Mouse (Mus musculus) heart, embryonic 12.5 days (tissue): ENCODE data around the gene Scrn1. TPM values are rescaled to one million over a fixed set of nuclear protein-coding genes. Genes with fewer than 3 reads are reported as not detected.
A peak's percentile ranks its signal among the peaks of the same experiment; 100 is the strongest.

ENCODE experiments used
- ATAC-seq: fragments of 200-750 bp; cut with Nextera tagmentation; 2 replicates; pipeline ENCODE4 v1.8.0; 2017; ENCODE audit warnings: moderate TSS enrichment, moderate library complexity; ENCODE audit not compliant: insufficient number of reproducible peaks, low FRiP score
- H3K27ac ChIP-seq: fragments of 300-500 bp; sonication (generic); 2 replicates; pipeline ENCODE4 v1.5.1; 2016; ENCODE audit warnings: mild to moderate bottlenecking, moderate library complexity; ENCODE audit not compliant: poor library complexity, severe bottlenecking
- H3K27me3 ChIP-seq: fragments of 300-500 bp; sonication (generic); replicated peaks from 2 replicates; pipeline ENCODE4 v1.6.1; 2016; ENCODE audit warnings: mild to moderate bottlenecking, moderate library complexity
- H3K36me3 ChIP-seq: fragments of 300-500 bp; sonication (generic); 2 replicates; pipeline ENCODE4 v1.6.1; 2016; ENCODE audit warnings: mild to moderate bottlenecking, moderate library complexity
- H3K4me1 ChIP-seq: fragments of 300-500 bp; sonication (generic); replicated peaks from 2 replicates; pipeline ENCODE4 v1.6.1; 2016; ENCODE audit warnings: mild to moderate bottlenecking
- H3K4me2 ChIP-seq: fragments of 300-500 bp; sonication (generic); 2 replicates; pipeline ENCODE4 v1.6.1; 2016; ENCODE audit warnings: mild to moderate bottlenecking, moderate library complexity
- H3K4me3 ChIP-seq: fragments of 300-500 bp; sonication (generic); 2 replicates; pipeline ENCODE4 v1.5.1; 2016; ENCODE audit warnings: mild to moderate bottlenecking
- H3K9ac ChIP-seq: fragments of 300-500 bp; sonication (generic); 2 replicates; pipeline ENCODE4 v1.6.1; 2016; ENCODE audit warnings: mild to moderate bottlenecking, moderate library complexity
- H3K9me3 ChIP-seq: fragments of 300-500 bp; sonication (generic); replicated peaks from 2 replicates; pipeline ENCODE4 v1.6.1; 2016; ENCODE audit warnings: mild to moderate bottlenecking, moderate library complexity
- WGBS: fragments of 180-500 bp; shearing (Covaris S2); methylation state at CpG from one replicate; pipeline ENCODE4 v1.1.7; 2016; 5-methylcytosine and 5-hydroxymethylcytosine counted together
- polyA plus RNA-seq: library from polyadenylated mRNA; unstranded; fragments of >200 nt; fragmentation: Nextera tagmentation; extraction: Ambion mirVana; gene quantifications from 2 replicates; pipeline ENCODE4 v1.2.1, GENCODE M21; 2016

Gene Scrn1
- polyA plus RNA-seq, 1 experiment from 2014 or later = 14.5 TPM

- WGBS = 81% methylated on average over 7 of the region's 7 CpGs
- Histone ChIP-seq H3K27me3 (no peaks in the 10 kb centered on the region), H3K4me2 (no peak overlapping the region), H3K4me3 (no peak overlapping the region), H3K4me1 (no peaks in the 10 kb centered on the region), H3K27ac (no peak overlapping the region), H3K9me3 (no peaks in the 10 kb centered on the region), H3K9ac (no peak overlapping the region), H3K36me3 (peaks cover 14% of the 10 kb centered on the region)
- no peak for ATAC-seq
Measured at GRCm38 (mm10) chr6:54496214-54496613, 70.1 kb downstream of the Scrn1 start.

DNA sequence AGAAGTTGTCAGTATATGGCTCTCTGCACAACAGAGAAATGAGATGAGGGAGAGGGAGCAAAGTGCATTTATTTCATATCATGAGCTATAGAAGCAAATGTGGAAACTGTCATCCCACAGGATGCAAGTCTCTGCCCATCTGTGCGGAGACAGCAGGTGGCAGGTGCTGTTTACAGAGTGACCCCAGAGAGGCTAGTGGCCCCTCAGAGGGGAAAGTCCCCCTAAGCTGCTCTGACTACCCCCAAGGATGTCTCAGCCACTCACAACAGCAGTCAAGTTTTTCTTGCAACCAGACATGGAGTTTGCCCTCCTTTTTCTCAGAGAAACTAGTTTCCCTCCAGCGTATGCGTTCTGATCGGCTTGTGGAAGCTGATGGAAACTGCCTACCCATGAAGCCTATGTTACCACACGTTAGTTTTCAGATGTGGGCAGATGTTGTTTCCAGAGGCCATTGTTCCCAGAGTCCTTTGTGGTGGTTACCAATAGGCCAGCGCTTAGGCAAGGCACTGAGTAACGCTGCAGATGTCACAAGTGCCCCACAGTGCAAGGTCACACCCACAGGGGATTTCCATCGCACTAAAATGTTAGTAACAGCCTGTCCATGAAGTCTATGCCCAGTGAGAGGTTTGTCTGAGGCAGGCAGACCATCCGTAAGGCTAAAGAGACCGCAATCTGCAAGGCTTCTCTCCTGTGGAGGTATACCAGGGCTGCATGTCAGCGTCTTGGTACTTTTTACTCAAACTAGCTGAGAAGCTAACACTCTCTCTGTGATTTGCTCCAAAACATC, 71.5 kb downstream of the Scrn1 start:
- H3K4me2 ChIP-seq = no peak overlapping the region
- H3K9ac ChIP-seq = no peak overlapping the region
- no peak overlapping the region for H3K27ac ChIP-seq
- no peaks in the 10 kb centered on the region for H3K4me1 ChIP-seq
- peaks cover 2% of the 10 kb centered on the region; the same call in 1 of the 2 replicates for H3K36me3 ChIP-seq
- no peaks in the 10 kb centered on the region for H3K27me3 ChIP-seq
- no peaks in the 10 kb centered on the region for H3K9me3 ChIP-seq
- no peak for ATAC-seq
- WGBS = 76% methylated on average over 11 of the region's 11 CpGs
- H3K4me3 ChIP-seq = no peak overlapping the region

GRCm38 (mm10) chr6:54494097-54494496, 72.2 kb downstream of the Scrn1 start:
- no peak overlapping the region for H3K4me3 ChIP-seq
- no peaks in the 10 kb centered on the region for H3K4me1 ChIP-seq
- H3K9ac ChIP-seq = no peak overlapping the region
- H3K9me3 ChIP-seq = no peaks in the 10 kb centered on the region
- no peaks in the 10 kb centered on the region for H3K27me3 ChIP-seq
- ATAC-seq = no peak
- H3K36me3 ChIP-seq = peaks cover 3% of the 10 kb centered on the region; the same call in 1 of the 2 replicates
- no peak overlapping the region for H3K4me2 ChIP-seq
- H3K27ac ChIP-seq = no peak overlapping the region

DNA sequence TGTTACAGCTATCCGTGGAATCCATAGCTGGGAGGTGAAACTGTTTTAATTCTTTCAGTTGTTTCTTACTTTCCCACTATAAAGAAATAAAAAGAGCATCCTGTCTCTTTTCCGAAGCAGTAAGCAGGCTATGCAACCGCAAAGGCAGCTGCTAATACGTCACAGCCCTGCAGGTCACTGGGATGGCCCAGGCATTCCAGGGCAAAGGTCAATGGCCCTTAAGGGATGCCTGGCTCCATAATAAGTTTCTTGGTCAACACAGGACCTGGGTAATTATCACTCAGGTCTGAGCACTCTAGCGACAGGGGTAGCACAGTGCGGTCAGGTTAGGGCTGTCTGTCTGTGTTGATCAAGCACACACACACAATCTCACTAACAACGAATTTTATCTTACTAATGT, 75.2 kb downstream of the Scrn1 start:
- Histone ChIP-seq H3K9me3 (no peaks in the 10 kb centered on the region), H3K4me3 (no peak overlapping the region), H3K9ac (no peak overlapping the region), H3K27me3 (no peaks in the 10 kb centered on the region), H3K36me3 (peaks cover 5% of the 10 kb centered on the region; the same call in 1 of the 2 replicates), H3K4me1 (peaks cover 1% of the 10 kb centered on the region; the same call in 1 of the 2 replicates), H3K4me2 (no peak overlapping the region), H3K27ac (no peak overlapping the region)
- WGBS = 68% methylated on average over 7 of the region's 7 CpGs
- ATAC-seq = no peak

DNA sequence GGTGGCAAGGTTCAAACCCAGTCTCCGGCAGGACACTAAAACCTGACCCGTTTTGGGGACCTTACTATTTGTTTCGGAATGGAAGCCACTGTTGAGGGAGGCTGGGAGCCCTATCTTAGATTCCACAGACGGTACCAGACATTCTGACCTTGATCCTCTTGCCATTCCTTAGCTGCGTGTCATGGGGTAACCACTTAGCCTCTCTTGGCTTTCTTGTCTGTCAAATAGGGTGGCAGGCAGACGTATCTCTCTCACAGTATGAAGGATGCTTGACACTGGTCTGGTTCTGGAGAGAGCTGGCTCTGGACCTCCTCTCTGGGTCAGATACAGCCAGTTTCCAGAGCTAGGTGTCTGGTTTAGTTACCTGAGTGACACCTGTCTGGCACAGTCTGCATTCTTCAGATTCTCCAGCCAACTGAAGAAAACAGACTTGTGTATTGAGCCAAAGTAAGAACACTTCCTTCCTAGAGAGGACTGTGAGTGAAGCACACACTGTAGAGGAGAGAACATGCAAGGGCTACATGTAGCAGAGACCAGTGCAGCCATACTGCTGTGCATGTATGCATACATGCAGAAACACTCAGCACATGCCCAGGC, 80.2 kb downstream of the Scrn1 start:
- 0 out of 2 replicates have a peak, but pooled peaks cover 4% of the 10 kb centered on the region for H3K27me3 ChIP-seq
- no peak overlapping the region for H3K27ac ChIP-seq
- ATAC-seq = no peak
- H3K9ac ChIP-seq = no peak overlapping the region
- H3K4me3 ChIP-seq = peak overlapping the region; percentile 44
- WGBS = 33% methylated on average over 6 of the region's 6 CpGs
- peak overlapping the region; percentile 80 for H3K4me2 ChIP-seq
- no peaks in the 10 kb centered on the region for H3K9me3 ChIP-seq
- H3K4me1 ChIP-seq = peaks cover 14% of the 10 kb centered on the region
- H3K36me3 ChIP-seq = peaks cover 10% of the 10 kb centered on the region; the same call in 1 of the 2 replicates

GRCm38 (mm10) chr6:54485435-54485901, 80.8 kb downstream of the Scrn1 start:
- WGBS = 6% methylated on average over 24 of the region's 25 CpGs
- ATAC-seq = peak; percentile 31; the same call in 1 of the 2 replicates

DNA sequence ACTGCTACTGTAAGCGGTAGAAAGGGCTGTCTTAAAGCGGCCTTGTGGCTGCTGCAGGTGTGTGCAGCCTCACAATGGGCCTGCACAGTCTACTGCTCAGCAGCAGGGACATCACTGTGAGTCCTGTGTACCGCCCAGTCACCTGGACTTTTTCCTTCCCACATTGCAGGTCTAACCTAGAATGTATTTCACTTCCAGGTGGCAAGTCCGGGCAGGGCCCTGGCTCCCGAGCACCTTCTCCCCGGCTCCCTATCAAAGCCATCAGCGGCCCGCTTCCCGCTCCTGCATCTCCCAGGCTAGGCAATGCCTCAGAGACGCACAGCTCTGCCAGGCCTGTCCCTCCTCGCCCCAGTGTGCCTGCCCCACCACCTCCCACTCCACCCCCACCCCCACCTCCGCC, 81.3 kb downstream of the Scrn1 start:
- H3K4me1 ChIP-seq = peaks cover 14% of the 10 kb centered on the region
- peak overlapping the region; percentile 51 for H3K9ac ChIP-seq
- H3K36me3 ChIP-seq = peaks cover 10% of the 10 kb centered on the region; the same call in 1 of the 2 replicates
- WGBS = 23% methylated on average over 11 of the region's 12 CpGs
- H3K4me2 ChIP-seq = peak overlapping the region; percentile 80
- 0 out of 2 replicates have a peak, but pooled peaks cover 4% of the 10 kb centered on the region for H3K27me3 ChIP-seq
- H3K9me3 ChIP-seq = no peaks in the 10 kb centered on the region
- H3K27ac ChIP-seq = no peak overlapping the region
- no peak for ATAC-seq
- H3K4me3 ChIP-seq = peak overlapping the region; percentile 44

More at GRCm38 (mm10) chr6:54485435-54485901, 80.8 kb downstream of the Scrn1 start:
- Histone ChIP-seq H3K27ac (no peak overlapping the region), H3K27me3 (0 out of 2 replicates have a peak, but pooled peaks cover 4% of the 10 kb centered on the region), H3K4me3 (peak overlapping the region; percentile 44), H3K36me3 (peaks cover 10% of the 10 kb centered on the region; the same call in 1 of the 2 replicates), H3K4me2 (peak overlapping the region; percentile 80), H3K9me3 (no peaks in the 10 kb centered on the region), H3K9ac (peak overlapping the region; percentile 51), H3K4me1 (peaks cover 14% of the 10 kb centered on the region)

GRCm38 (mm10) chr6:54481390-54482112, 84.7 kb downstream of the Scrn1 start:
- 0 out of 2 replicates have a peak, but pooled peaks cover 5% of the 10 kb centered on the region for H3K36me3 ChIP-seq
- H3K9me3 ChIP-seq = no peaks in the 10 kb centered on the region
- H3K4me1 ChIP-seq = peaks cover 15% of the 10 kb centered on the region
- H3K27ac ChIP-seq = no peak overlapping the region
- H3K4me3 ChIP-seq = no peak overlapping the region
- H3K4me2 ChIP-seq = no peak overlapping the region
- no peak for ATAC-seq
- H3K27me3 ChIP-seq = 0 out of 2 replicates have a peak, but pooled peaks cover 4% of the 10 kb centered on the region
- WGBS = 72% methylated on average over 15 of the region's 15 CpGs
- no peak overlapping the region for H3K9ac ChIP-seq

GRCm38 (mm10) chr6:54478646-54479324, 87.5 kb downstream of the Scrn1 start:
- Histone ChIP-seq H3K4me3 (no peak overlapping the region), H3K27ac (no peak overlapping the region), H3K27me3 (0 out of 2 replicates have a peak, but pooled peaks cover 3% of the 10 kb centered on the region), H3K4me2 (no peak overlapping the region), H3K4me1 (peaks cover 17% of the 10 kb centered on the region), H3K9ac (no peak overlapping the region), H3K9me3 (no peaks in the 10 kb centered on the region), H3K36me3 (0 out of 2 replicates have a peak, but pooled peaks cover 5% of the 10 kb centered on the region)
- WGBS = 63% methylated on average over 5 of the region's 5 CpGs
- ATAC-seq = no peak

DNA sequence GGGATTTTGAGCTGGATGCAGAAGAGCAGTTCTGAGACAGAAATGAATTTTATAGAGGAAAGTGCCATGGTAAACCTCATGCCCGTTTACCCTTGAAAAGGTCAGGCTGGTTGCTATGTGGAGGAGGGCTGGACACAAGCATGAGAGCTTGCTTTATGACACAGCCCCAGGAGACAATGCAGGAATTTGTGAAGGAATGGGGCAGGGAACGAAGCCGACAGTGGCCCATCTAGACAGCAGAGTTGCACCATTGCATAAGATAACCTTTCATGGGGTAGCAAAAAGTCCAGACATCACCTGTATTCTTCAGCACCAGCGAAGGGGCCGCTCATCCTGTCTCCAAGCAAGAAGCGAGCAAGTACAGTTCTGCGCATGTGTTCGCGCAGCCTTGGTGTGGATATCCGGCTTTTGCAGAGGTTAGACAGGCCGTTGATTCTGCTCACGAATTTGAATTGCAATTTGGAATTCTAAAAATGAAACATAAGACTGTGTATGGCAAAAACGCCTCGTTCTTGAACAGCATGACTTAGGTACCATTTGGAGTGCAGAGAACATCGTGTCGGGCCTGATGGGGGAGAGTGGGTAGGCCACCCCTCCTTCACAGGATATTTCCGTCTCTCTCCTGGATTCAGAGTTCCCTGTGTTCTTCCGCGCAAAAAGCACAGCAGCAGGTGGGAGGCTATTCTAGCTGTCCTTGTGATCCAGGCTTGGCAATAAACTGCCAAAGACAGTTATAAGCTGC, 90.2 kb downstream of the Scrn1 start:
- ATAC-seq = no peak
- Histone ChIP-seq H3K4me2 (no peak overlapping the region), H3K4me3 (no peak overlapping the region), H3K36me3 (no peaks in the 10 kb centered on the region), H3K27ac (no peak overlapping the region), H3K9me3 (no peaks in the 10 kb centered on the region), H3K9ac (no peak overlapping the region), H3K4me1 (peaks cover 43% of the 10 kb centered on the region), H3K27me3 (no peaks in the 10 kb centered on the region)
- 79% methylated on average over 19 of the region's 19 CpGs for WGBS
